Mouse (Mus musculus): ENCODE data around the gene Stap2.

Gene Stap2

DNA sequence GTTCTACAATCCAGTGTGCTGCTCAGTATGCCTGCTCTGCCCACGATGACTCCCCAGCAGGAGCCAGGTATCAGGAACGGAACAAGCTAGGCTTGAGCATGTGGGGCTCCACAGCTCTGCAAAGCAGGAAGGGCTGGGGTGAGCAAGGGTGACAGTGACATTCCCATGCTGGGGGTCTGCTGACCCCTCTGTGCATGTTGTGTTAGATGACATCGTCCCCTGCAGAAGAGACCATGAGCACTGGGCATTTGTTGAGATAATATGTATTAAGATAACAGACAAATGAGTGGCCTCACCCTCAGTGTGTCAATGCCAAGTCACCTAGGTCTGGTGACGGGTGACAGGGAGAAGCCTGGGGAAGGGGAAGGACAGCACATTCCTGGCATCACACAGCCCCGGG, 19.5 kb upstream of the Stap2 start:
- DNase-seq (ENCODE audit: low read depth, low spot score), result no peak

DNA sequence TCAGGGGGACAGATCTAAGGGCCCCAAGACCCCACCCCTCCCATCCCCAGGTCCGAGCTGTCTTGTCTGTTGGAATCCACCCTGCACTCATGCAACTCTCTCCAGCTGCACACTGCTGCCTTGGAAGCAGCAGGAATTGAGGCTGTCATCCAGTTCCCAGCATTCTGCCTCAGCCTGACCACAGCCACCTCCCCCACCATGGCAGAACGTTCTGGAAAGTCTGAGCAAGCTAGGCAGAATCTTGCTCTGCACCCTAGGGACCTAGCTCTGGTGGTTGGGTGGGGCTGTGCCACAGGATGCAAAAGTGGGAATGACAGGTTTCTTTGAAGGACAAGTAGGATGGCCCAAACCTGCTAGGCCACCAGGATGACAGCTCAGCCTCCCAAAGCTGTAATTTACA, 19.1 kb upstream of the Stap2 start:
- no peak for DNase-seq (ENCODE audit: low read depth, low spot score)

DNA sequence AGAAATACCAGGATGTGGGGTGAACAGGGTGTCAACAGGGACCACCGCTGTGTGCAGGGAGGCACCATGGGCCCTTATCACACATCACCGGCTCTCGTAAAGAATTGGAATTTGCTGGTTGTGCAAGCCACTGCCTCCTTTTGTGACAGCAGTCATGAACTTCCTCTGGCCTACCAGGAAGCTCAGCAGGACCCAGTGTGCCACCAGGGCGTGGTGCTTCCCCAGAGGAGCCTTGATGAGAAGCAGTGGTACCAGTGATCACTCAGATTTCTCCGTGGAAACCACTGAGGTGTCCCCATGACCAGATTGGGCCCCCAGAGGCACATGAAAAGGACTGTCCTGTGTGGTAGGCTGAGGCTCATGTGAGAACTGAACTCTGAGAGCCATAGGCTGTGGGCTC, 18.0 kb upstream of the Stap2 start:
- DNase-seq (ENCODE audit: low read depth, low spot score), result no peak

DNA sequence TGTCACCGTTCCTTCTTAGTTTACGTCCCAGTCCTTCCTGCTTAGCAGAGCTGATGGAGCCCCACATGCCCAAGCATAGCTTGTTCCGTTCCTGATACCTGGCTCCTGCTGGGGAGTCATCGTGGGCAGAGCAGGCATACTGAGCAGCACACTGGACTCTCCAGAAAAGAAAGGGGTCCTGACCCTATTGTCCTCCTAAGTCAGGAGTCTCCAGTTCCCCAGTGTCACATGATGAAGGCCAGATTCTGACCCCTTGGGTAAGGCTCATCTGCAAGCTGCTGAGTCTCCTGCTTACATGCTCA, 17.6 kb upstream of the Stap2 start:
- DNase-seq (ENCODE audit: low read depth, low spot score), result no peak

DNA sequence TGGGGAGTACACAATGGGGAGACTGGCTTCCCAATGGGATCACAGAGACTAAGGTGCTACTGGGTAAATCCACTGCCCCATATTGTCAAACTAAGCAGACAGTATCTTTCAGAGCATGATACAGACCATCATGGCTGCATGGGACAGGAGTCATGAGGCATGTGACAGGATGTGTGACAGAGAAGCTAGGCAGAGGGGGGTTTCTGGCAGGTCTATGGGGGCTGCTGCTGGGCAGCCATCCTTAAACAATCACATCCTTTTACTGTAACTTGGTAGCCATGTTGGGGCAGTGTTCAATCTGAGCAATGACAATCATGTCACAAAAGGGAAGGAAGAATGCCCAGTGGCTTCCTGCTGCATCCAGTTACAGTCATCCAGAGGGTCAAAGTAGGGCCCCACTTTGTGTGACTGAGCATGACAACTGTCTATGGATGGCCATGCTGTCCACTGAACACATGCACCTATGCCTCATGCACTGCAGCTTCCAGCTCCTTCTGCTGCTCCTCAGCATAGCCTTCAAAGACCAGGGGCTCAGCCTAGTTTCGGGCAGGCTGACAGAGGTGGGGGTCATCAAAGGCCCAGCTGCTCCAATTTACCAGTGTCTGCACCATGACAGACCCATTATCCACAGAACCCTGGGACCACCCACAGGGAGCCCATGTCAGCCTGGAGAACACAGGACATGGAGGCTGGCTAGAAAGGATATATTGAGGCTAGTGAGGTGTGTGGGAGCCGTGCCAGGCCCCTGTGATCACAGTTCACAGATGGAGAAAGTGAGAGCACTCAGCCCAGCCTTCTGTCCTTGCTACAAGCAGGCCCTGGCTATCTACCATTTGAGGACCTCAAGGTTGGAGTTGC, 17.0 kb upstream of the Stap2 start:
- no peak for DNase-seq (ENCODE audit: low read depth, low spot score)

DNA sequence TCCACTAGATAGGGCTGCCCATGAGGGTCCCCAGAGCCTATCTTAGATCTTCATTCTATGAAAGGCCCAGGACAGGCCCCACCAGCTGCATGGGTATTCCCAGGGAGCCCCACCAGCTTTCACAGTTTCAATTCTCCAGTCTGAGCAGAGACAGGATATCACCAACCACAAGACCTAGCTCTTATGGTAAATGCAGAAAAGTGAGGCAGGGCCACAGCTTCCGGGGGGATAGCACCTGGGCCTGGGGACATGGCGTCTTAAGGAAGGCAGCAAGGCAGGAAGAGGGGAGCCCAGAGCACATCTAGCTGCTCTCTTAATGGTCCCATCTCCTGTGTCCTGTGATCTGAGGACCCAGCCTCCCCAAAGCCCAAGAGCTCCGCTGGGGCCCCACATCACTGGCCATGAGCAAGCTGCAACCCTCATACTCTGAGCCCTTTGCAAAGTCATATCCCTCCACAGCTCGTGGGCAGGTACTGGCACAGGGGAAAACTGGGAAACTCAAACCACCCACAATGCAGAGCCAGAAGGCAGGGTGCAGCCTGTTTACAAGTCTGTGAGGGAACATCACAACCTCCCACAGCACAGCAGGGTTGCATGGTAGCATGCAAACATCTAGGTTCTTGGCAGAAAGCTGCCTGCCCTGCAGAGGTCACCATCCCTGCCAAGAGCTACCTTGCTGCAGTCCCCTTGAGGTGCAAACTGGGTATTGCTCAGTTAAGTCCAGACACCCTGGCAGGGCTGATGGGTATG, 16.0 kb upstream of the Stap2 start:
- no peak for DNase-seq (ENCODE audit: low read depth, low spot score)

DNA sequence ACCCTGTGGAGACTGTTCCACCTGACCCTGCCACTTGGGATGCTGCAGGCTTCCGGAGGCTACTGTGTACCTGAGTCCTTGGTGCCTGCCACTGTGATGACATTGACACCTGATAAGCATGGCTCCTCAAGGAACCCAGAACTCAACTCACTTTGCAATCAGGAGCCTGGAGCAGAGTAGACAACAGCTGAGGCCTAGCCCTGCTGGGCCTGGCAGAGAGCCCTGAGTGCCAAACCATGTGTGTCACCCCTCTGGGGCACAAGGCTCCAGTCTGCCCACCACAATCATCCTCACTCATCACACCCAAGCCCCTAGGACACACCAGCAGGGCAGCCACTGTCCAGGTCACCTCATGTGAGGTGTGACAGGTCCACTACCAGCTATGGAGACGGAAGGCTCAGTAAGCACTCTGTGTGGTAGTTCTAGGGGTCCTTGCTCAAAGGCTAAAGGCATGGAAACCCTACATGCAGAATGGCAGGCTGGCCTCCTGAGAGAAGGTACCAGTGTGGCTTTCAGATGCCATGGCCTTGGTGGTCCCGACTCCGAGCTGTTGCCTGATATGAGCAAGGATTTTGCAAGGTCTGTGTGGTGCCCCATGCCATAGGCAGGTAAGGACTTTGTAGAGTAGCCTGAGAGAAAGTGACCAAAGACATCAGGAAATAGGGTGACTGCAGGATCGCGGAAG, 15.2 kb upstream of the Stap2 start:
- no peak for DNase-seq (ENCODE audit: low read depth, low spot score)

DNA sequence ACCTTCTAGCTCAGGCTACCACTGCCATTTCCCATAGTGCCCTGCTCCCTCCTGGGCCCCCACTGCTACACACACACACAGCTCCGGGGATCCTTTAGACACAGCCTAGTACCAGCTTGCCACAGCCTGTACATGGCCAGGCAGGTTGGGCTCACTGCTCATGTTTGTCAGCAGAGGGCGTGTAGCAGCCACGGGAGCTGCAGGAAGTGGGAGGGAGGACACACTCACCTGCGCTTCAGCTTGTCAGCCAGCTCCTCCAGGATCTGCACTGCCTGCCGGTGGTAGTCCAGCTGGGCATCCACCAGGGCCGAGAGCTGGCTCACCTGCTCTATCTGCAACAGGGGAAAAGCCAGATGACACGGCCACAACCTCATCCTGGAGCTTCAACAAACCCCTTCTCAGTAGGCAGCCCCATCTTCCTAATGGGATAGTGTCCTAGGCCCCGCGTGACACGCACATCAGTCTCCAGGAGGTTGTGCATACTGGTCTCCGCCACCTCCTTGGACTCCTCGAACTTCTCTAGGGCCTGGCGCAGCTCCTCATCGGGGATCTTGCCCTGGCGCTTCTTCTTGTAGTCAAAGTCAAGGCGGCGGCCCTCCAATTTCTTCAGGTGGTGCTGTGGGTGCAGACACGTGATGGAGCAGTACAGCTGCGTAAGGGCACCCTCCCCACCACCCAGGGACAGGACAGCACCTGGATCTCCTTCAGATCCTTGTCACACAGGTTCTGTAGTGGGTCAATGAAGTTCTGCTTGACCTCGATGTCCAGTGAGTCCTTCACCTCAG, 13.2 kb upstream of the Stap2 start:
- no peak for DNase-seq (ENCODE audit: low read depth, low spot score)

DNA sequence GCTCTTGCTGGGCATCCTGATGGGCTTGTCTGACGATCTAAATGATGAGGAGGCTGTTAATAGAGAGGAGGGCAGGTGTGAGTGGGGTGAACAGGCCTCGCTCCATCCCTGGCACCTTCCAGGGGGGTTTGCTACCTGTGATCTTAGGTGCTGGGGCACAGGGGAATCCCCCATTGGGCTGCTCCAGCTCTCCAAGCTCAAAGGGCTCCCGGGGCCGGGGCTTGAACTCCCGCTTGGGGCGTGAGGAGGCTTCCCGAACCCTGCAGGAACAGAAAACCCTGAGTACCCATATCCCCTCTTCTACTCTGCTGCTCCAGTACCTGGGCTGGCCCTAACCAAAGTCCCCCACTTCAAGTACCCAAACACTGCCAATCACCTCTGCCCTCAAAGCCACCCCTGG, 12.5 kb upstream of the Stap2 start:
- no peak for DNase-seq (ENCODE audit: low read depth, low spot score)

DNA sequence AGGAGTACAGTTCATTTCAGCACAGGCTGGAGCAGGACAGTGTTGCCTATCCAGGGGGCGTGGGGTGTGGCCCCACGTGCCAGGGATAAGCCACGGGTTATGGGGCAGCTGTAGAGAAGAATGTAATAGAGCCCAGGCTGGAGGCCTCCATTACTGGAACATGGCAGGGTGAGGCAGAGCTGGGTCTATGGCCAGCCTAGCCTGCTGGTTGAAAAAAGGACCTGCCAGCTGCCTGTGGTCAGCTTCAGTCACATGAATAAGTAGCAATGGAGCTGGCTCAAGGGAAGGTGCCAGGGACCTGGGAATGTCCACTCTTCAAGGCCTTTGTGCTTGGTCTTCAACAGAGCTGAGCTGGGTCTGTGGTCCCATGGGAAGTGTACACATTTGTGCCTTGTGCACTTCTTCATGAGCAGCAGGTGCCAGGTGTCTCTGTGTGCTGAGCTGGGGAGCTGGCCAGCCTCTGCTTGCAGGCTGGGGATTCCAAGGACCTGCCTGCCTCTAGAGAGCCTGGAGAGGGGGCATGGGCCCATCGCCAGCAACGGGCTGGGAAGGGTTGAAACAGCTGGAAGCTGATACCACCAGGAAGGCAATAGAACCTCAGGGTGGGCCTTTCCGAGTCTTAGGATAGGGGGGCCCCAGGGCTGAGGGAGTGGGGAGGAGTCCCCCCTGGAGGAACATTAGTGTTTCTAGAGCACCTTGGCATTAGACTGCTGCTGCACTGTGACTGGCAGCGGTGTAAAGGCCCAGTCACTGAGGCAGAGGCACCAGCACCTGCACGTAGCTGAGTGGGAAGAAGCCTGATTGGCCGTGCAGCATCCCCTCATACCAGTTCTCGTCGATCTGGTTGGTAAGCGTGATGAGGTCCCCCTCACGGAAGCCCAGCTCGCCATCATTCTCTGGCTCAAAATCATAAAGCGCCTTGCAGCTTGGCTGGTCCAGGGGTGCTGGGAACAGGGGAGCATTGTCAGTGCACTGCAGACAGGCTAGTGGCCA, 11.7 kb upstream of the Stap2 start:
- no peak for DNase-seq (ENCODE audit: low read depth, low spot score)

DNA sequence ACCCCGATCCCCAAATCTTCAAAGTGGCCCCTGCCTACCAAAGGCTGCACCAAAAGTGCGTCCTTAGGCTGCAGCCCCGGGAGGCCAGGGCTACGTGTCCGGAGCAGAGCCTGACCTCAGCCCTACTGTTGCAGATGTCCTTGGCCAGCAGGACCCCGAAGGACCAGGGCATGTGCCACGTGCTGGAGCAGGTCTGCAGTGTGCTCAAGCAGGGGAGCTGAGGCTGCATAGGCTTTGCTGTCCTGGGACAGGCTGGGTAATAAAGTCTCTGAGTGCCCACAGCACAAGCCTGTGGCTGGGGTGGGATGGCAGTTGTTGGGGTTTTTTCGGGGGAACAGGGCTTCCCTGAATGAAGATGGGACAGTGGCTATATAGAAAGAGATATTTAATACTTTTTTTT, 11.0 kb upstream of the Stap2 start:
- no peak for DNase-seq (ENCODE audit: low read depth, low spot score)

DNA sequence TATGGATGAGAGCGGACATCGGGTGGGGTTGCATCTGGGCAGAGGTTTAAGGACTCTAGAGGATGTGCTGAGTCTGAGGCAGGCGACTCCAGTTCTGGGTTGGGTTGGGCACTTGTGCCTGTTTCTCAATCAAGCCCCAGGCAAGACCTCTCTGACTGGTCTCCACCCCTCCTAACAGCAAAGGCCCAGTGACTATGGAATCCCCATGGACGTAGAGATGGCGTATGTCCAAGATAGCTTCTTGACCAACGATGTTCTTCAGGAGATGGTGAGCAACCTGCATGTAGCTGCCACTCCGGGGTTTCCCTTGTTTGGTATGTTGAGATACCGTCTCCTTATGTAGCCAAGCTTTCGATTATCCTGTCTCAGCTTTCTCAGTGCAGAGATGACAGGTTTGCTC, 9.9 kb upstream of the Stap2 start:
- no peak for DNase-seq (ENCODE audit: low read depth, low spot score)

DNA sequence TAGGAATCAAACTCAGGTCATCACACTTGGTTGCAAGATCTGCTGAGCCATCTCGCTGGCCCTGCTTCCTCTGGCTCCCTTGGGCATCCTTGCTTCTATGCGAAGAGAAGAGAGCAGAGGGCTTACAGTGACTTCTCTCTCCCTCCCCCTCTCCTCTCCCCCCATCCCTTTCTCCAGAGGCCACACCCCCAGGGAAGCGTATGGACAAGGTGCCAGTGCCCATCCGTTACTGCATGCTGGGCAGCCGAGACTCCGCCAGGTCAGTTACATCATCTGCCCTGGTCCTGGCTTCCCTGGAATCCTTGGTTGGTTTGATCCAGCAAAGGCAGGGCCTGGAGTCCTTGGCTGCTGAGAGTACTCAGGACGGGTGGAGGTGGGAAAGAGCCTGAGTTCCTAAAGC, 6.1 kb upstream of the Stap2 start:
- no peak for DNase-seq (ENCODE audit: low read depth, low spot score)

DNA sequence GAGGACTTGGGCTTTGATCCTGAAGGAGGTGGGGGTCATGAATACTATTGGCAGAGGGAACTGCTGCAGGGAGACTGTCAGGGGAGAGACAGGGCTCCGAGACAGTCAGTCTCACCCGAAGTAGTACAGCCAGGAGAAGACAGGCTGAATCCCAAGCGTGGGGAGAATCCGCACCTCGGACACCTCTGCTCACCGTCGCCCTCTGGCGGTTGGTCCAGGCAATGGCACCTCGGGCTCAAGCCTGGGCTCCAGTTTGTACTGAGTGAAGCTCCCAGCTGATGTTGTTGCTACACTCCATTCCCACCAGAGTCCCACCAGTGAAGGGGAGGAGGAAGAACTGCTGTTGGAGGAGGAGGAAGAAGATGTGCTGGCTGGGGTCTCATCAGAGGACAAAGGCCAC, 5.3 kb upstream of the Stap2 start:
- DNase-seq (ENCODE audit: low read depth, low spot score), result no peak

DNA sequence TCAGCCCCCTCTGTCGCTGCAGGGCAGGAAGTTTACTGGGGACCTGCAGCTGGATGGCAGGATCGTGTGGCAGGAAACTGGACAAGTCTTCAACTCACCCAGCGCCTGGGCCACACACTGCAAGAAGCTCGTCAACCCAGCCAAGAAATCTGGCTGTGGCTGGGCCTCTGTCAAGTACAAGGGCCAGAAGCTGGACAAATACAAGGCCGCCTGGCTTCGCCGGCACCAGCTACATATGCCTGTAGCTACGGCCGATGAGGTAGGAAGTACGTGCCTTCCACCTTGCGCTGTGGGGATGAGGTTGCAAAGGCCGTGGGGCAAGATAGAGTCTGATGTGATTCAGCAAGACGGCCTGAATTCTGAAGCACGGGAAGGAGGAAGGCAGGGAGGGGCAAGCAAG, 4.9 kb upstream of the Stap2 start:
- DNase-seq (ENCODE audit: low read depth, low spot score), result no peak

DNA sequence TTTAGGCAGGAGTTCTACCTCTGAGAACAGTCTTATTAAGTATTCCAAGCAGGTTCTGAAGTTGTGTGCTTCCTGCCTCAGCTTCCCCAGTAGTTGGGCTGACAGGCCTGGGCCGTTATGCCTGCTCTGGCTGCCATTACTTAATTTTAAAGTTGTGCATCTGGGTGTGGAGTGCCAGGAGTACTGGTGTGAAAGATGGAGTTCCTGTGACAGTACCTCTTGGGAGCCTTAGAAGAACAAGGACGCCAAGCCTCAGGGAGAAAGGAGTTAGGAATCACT, 4.5 kb upstream of the Stap2 start:
- DNase-seq (ENCODE audit: low read depth, low spot score), result no peak

DNA sequence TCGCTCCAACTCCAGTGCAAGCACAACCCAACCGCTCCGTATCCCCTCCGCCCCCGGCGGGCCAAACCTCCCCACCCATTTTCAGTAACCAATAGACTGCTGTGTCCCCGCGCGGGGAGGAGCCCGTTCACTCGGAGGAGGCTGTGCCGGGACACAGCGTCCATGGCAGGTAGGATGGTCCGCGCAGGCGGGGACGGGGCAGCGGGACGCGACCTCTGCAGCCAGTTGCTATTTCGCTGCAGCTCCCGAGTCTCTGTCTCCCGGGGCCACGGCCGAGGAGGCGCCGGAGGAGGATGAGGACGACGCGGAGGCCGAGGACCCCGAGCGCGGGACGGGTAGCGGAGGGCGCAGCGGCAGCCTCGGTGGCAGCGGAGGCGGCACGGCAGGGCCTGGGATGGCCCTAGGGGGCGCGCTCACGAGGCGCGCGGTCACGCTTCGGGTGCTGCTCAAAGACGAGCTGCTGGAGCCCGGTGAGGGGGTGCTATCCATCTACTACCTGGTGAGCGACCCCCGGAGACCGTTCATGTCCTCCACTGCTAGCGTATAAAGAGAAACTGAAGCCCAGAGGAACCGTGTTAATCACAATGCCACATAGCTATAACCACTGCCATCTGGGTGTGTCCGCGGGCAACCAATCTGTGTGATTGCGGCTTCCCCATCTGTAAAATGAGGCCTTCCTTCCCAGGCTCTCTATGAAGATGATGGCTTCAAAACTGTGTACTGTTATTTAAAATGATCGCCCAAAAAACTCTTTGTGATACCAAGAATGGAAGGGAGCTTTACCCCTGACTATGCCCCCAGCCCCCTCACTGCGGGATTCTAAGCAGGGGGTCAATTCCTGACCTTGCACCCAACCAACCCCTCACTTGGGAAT, 3.9 kb upstream of the Stap2 start:
- DNase-seq (ENCODE audit: low read depth, low spot score), result peak; percentile 86

DNA sequence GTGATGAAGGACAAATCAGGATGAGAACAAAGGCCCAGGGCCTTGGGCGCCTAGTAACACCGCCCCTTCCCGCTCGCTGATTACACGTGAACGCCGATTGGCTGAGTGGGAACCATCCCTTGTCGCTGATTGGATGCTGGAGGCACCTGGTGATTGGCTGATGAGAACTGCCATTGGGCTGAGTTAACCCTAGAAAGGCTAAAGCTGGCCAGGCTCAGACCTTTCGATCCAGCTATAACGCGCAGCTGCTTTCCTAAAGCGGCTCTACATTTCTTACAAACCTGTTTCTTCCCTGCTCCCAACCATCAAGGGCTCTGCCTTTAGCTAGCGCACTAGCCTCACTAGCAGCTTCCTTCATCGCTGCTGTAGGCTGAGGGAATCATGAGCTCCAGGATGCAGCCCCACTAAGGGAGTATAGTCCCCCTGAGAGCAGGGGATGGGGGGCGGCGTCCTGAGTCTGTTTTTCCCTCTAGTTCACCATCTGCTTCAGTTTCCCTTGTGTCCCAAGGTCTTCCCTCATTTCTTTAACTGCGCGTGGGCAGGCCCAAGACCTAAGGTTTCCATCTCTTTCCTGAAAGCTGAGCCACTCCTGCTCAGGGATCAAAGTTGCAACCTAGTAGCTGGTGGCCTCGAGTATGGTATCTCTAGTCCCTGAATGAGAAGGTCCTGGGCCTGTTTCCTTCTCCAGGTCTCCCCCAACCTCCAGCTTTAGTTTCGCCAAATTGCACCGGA, 3.1 kb upstream of the Stap2 start:
- DNase-seq (ENCODE audit: low read depth, low spot score), result peak; percentile 98

Data from brain, embryonic 18.5 days (tissue).